Mouse (Mus musculus) liver, embryonic 16.5 days (tissue): Measurements from ENCODE around the gene Olfr935. TPM values are rescaled to one million over a fixed set of nuclear protein-coding genes. Genes with fewer than 3 reads are reported as not detected.

Experiments
- ATAC-seq: fragments of 200-750 bp; cut with Nextera tagmentation; 2 replicates; pipeline ENCODE4 v1.8.0; 2017; ENCODE audit warnings: low read depth, mild to moderate bottlenecking, moderate number of reproducible peaks, moderate library complexity
- H3K27ac ChIP-seq: fragments of 300-500 bp; sonication (generic); 2 replicates; pipeline ENCODE4 v1.5.1; 2014; ENCODE audit warnings: mild to moderate bottlenecking, low read length
- H3K27me3 ChIP-seq: fragments of 300-500 bp; sonication (generic); 2 replicates; pipeline ENCODE4 v1.6.1; 2014; ENCODE audit warnings: low read depth, low read length, mixed read lengths; ENCODE audit not compliant: control insufficient read depth, insufficient read depth
- H3K36me3 ChIP-seq: fragments of 300-500 bp; sonication (generic); 2 replicates; pipeline ENCODE4 v1.6.1; 2014; ENCODE audit warnings: mild to moderate bottlenecking; ENCODE audit not compliant: control insufficient read depth, insufficient read depth
- H3K4me1 ChIP-seq: fragments of 300-500 bp; sonication (generic); 2 replicates; pipeline ENCODE4 v1.6.1; 2014; ENCODE audit warnings: low read depth, low read length, mixed read lengths; ENCODE audit not compliant: control insufficient read depth
- H3K4me2 ChIP-seq: fragments of 300-500 bp; sonication (generic); 2 replicates; pipeline ENCODE4 v1.6.1; 2014; ENCODE audit warnings: low read depth, low read length, mixed read lengths
- H3K4me3 ChIP-seq: fragments of 300-500 bp; sonication (generic); 2 replicates; pipeline ENCODE4 v1.5.1; 2014; ENCODE audit warnings: low read depth, mild to moderate bottlenecking, low read length
- H3K9ac ChIP-seq: fragments of 300-500 bp; sonication (generic); 2 replicates; pipeline ENCODE4 v1.6.1; 2014; ENCODE audit warnings: low read depth, low read length
- H3K9me3 ChIP-seq: fragments of 300-500 bp; sonication (generic); replicated peaks from 2 replicates; pipeline ENCODE4 v1.6.1; 2016; ENCODE audit warnings: low read length; ENCODE audit not compliant: control insufficient read depth
- WGBS: fragments of 180-500 bp; shearing (Covaris S2); extraction: QIAGEN DNeasy Blood & Tissue Kit; methylation state at CpG from one replicate; pipeline ENCODE4 v1.1.7; 2014; ENCODE audit not compliant: insufficient replicate concordance; 5-methylcytosine and 5-hydroxymethylcytosine counted together
- microRNA-seq: library from miRNA; unstranded; fragments of <30 nt; microRNA quantifications from one replicate; pipeline ENCODE4, GENCODE M21; 2016
- polyA plus RNA-seq: library from polyadenylated mRNA; unstranded; fragments of >200 nt; fragmentation: Nextera tagmentation; extraction: Ambion mirVana; gene quantifications from 2 replicates; pipeline ENCODE4 v1.2.1, GENCODE M21; 2015

Gene Olfr935
- not detected in 2 replicates for polyA plus RNA-seq

DNA sequence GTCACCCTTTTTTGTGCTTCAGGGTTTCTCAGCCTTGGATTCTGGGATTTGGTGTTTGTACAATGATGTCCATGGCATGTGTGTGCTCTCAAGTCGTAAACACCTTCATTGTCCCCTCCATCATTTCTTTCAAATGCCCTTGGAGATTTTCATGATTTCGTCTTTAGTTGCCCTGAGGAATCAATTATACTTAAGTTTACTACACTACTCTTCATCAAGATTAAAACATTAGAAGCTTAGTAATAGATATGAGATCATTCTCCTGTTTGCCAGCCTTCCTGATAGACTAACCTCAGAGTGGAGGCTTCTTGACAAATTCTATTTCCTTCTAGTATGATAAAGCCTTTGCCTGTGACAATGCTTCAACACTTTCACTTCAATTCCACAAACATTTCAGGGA lies at the start of gene Olfr935:
Gene Olfr935 (minus strand): TSS at position 101 of the 400 bp plus-strand sequence.
- H3K9ac ChIP-seq: no peak within 1 kb of the TSS
- no peaks in the 10 kb centered on the region for H3K27me3 ChIP-seq
- no peak within 1 kb of the TSS for H3K27ac ChIP-seq
- no peaks in the 10 kb centered on the region for H3K36me3 ChIP-seq
- no peaks in the 10 kb centered on the region for H3K9me3 ChIP-seq
- WGBS: 44% methylated on average over 2 of the region's 2 CpGs
- ATAC-seq: no peak
- H3K4me2 ChIP-seq: no peak within 1 kb of the TSS
- H3K4me1 ChIP-seq: no peaks in the 10 kb centered on the region
- no peak within 1 kb of the TSS for H3K4me3 ChIP-seq

- Histone ChIP-seq H3K4me1 (no peaks in the 10 kb centered on the region), H3K9ac (no peak within 1 kb of the TSS), H3K9me3 (no peaks in the 10 kb centered on the region), H3K27ac (no peak within 1 kb of the TSS), H3K36me3 (no peaks in the 10 kb centered on the region), H3K4me2 (no peak within 1 kb of the TSS), H3K27me3 (no peaks in the 10 kb centered on the region), H3K4me3 (no peak within 1 kb of the TSS)
- WGBS: 42% methylated on average over 1 of the region's 1 CpGs
- ATAC-seq: no peak
Observed at GRCm38 (mm10) chr9:39023277-39023676, 23.8 kb upstream of the Olfr935 start, which contains the start of gene Olfr146. Gene Olfr146 (minus strand): TSS chr9:39023377.

- 61% methylated on average over 2 of the region's 2 CpGs for WGBS
- no peaks in the 10 kb centered on the region for H3K4me1 ChIP-seq
- no peak within 1 kb of the TSS for H3K9ac ChIP-seq
- H3K9me3 ChIP-seq: no peaks in the 10 kb centered on the region
- no peak within 1 kb of the TSS for H3K27ac ChIP-seq
- H3K27me3 ChIP-seq: no peaks in the 10 kb centered on the region
- H3K4me2 ChIP-seq: no peak within 1 kb of the TSS
- no peak for ATAC-seq
- H3K4me3 ChIP-seq: no peak within 1 kb of the TSS
- H3K36me3 ChIP-seq: no peaks in the 10 kb centered on the region
Observed at GRCm38 (mm10) chr9:38988215-38988614, 11.3 kb downstream of the Olfr935 start, which contains the start of gene Olfr934. Gene Olfr934 (minus strand): TSS chr9:38988315.

DNA sequence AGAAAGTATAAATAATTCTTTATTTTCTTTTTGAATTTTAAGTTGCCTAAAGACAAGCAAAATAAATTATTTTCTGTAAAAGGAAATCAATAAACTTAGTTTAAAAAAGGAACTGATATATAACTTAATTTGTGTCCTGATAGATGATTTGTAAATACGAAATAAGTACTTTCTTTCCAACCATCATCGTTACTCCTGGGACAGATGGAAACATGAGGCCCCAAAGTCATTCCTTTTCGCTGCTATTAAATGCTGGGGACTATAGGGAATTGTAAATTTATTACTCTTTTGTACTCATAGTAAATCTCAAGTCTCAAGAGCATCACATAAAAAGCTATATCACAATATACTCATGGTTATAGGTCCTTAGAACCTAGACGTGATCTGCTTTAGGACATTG lies 27.5 kb downstream of the Olfr935 start, which contains the start of gene Olfr933:
Gene Olfr933 (plus strand): TSS at position 301 of the 400 bp plus-strand sequence.
- Histone ChIP-seq H3K9ac (no peak within 1 kb of the TSS), H3K27ac (no peak within 1 kb of the TSS), H3K4me2 (no peak within 1 kb of the TSS), H3K9me3 (no peaks in the 10 kb centered on the region), H3K4me3 (no peak within 1 kb of the TSS), H3K27me3 (no peaks in the 10 kb centered on the region), H3K4me1 (no peaks in the 10 kb centered on the region), H3K36me3 (no peaks in the 10 kb centered on the region)
- 53% methylated on average over 4 of the region's 4 CpGs for WGBS
- no peak for ATAC-seq

GRCm38 (mm10) chr9:38954124-38954416 lies 45.4 kb downstream of the Olfr935 start:
- Histone ChIP-seq H3K4me2 (no peak overlapping the region), H3K27ac (no peak overlapping the region), H3K9me3 (no peaks in the 10 kb centered on the region; the same call in 1 of the 2 replicates), H3K4me1 (no peaks in the 10 kb centered on the region), H3K4me3 (no peak overlapping the region), H3K36me3 (no peaks in the 10 kb centered on the region), H3K27me3 (no peaks in the 10 kb centered on the region), H3K9ac (no peak overlapping the region)
- ATAC-seq: no peak
- WGBS: 62% methylated on average over 4 of the region's 4 CpGs

GRCm38 (mm10) chr9:38953401-38954123 lies 45.9 kb downstream of the Olfr935 start:
- WGBS: 63% methylated on average over 7 of the region's 7 CpGs
- H3K27ac ChIP-seq: no peak overlapping the region
- no peak for ATAC-seq
- no peak overlapping the region for H3K4me2 ChIP-seq
- no peaks in the 10 kb centered on the region; the same call in 1 of the 2 replicates for H3K9me3 ChIP-seq
- H3K4me1 ChIP-seq: no peaks in the 10 kb centered on the region
- H3K36me3 ChIP-seq: no peaks in the 10 kb centered on the region
- H3K9ac ChIP-seq: no peak overlapping the region
- H3K27me3 ChIP-seq: no peaks in the 10 kb centered on the region
- no peak overlapping the region for H3K4me3 ChIP-seq

Small RNA genes within 50 kb of the gene (microRNA-seq; reads per million reads assigned to microRNA genes)
- not detected for gene Gm25529

Other genes starting within 250 kb of the Olfr935 start
- gene Olfr920, start 247.4 kb downstream of the Olfr935 start, polyA plus RNA-seq: not detected in 2 replicates
- gene Olfr921, start 226.6 kb downstream of the Olfr935 start, polyA plus RNA-seq: not detected in 2 replicates
- gene Olfr922, start 185.1 kb downstream of the Olfr935 start, polyA plus RNA-seq: not detected in 2 replicates
- gene Olfr923, start 173.1 kb downstream of the Olfr935 start, polyA plus RNA-seq: not detected in 2 replicates
- gene Olfr924, start 155.2 kb downstream of the Olfr935 start, polyA plus RNA-seq: not detected in 2 replicates
- not detected in 2 replicates for gene Olfr26, start 144.6 kb downstream of the Olfr935 start, polyA plus RNA-seq
- gene Olfr926, start 122.6 kb downstream of the Olfr935 start, polyA plus RNA-seq: not detected in 2 replicates
- gene Olfr930, start 69.9 kb downstream of the Olfr935 start, polyA plus RNA-seq: not detected in 2 replicates
- not detected in 2 replicates for gene Olfr933, start 27.4 kb downstream of the Olfr935 start, polyA plus RNA-seq
- gene Olfr934, start 11.4 kb downstream of the Olfr935 start, polyA plus RNA-seq: not detected in 2 replicates
- gene Olfr146, start 23.7 kb upstream of the Olfr935 start, polyA plus RNA-seq: not detected in 2 replicates
- not detected in 2 replicates for gene Olfr937, start 65.3 kb upstream of the Olfr935 start, polyA plus RNA-seq
- gene Olfr938, start 79.2 kb upstream of the Olfr935 start, polyA plus RNA-seq: not detected in 2 replicates
- not detected in 2 replicates for gene Olfr27, start 128.4 kb upstream of the Olfr935 start, polyA plus RNA-seq
- not detected in 2 replicates for gene Olfr943, start 166.6 kb upstream of the Olfr935 start, polyA plus RNA-seq
- not detected in 2 replicates for gene Olfr944, start 202.2 kb upstream of the Olfr935 start, polyA plus RNA-seq